Mouse (Mus musculus) ovary, postnatal 14 days (tissue): ENCODE results near the gene Gm17490.
"Not testable (repeated sequence)": the region's sequence is repeated elsewhere in the genome, so short reads cannot be mapped to it uniquely, and the experiment has no call there.

Source experiments
- DNase-seq: peaks from one replicate; pipeline ENCODE4 v3.0.0; 2022; ENCODE audit warnings: low spot score

Gm17490 gene

GRCm38 (mm10) chr2:11623726-11624125, 2.3 kb downstream of the Gm17490 start:
- no peak for DNase-seq

- no peak for DNase-seq
These were observed 2.9 kb downstream of the Gm17490 start for GRCm38 (mm10) chr2:11623173-11623572.

GRCm38 (mm10) chr2:11619598-11619997, 6.5 kb downstream of the Gm17490 start:
- DNase-seq: no peak

- DNase-seq: no peak
These were observed 9.2 kb downstream of the Gm17490 start for GRCm38 (mm10) chr2:11616846-11617245.

- not testable (repeated sequence) for DNase-seq
These were observed 13.1 kb downstream of the Gm17490 start for GRCm38 (mm10) chr2:11612939-11613338.

- not testable (repeated sequence) for DNase-seq
These were observed 19.3 kb downstream of the Gm17490 start for GRCm38 (mm10) chr2:11606718-11607117.

GRCm38 (mm10) chr2:11604911-11605310, 21.2 kb downstream of the Gm17490 start:
- no peak for DNase-seq

GRCm38 (mm10) chr2:11604053-11604452, 22.0 kb downstream of the Gm17490 start, which contains the start of gene Rbm17:
Gene Rbm17 (minus strand): TSS chr2:11604153.
- DNase-seq: no peak

GRCm38 (mm10) chr2:11602506-11603489, 23.3 kb downstream of the Gm17490 start:
- DNase-seq: peak; percentile 95

- no peak for DNase-seq
These were observed 24.3 kb downstream of the Gm17490 start for GRCm38 (mm10) chr2:11601795-11602194.

GRCm38 (mm10) chr2:11597906-11598305, 28.2 kb downstream of the Gm17490 start:
- DNase-seq: no peak

GRCm38 (mm10) chr2:11596690-11597089, 29.4 kb downstream of the Gm17490 start:
- DNase-seq: no peak

- no peak for DNase-seq
These were observed 38.1 kb downstream of the Gm17490 start for GRCm38 (mm10) chr2:11587996-11588395.

GRCm38 (mm10) chr2:11579399-11579798, 46.7 kb downstream of the Gm17490 start:
- no peak for DNase-seq

- DNase-seq: no peak
These were observed 47.9 kb downstream of the Gm17490 start for GRCm38 (mm10) chr2:11578187-11578586.
